15 mouse cellular contexts compared by ENCODE assay signal in the genomic region with DNA sequence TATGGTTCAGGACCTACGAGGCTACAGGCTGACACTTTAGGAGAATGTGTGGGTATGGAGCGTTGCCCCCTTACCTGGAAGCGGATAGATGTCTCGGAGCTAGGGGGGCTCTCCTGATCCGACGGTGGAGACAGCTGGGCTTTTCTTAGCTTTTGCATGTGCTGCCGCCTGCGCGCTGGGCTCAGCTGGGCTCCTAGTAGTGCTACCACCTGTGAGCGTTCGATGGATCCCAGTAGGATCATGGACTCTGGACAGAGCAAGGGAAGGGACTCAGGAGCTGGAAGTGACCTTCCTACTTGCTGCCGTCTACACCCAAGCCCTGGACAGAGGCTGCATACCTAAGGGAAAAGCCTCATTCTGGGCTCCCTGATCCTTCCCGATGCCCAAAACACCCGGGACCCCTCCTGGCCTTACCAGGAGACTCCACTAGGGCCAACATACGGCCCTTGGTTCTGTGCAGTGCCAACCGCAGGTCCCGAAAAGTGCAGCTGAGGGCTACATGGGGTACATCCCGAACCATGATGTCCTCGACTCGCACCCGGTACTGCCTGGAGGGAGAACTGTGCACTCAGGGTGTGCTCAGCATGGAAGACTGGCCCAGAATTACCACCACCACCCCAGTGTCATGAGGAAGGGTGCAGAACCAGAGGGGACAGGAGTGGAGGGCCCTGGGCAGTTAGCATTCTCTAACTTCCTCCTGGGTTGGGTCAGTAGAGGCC. TPM values are rescaled to one million over a fixed set of nuclear protein-coding genes. Genes with fewer than 3 reads are reported as not detected.
DNase-seq lines count a peak whose midpoint lies in the region; ATAC-seq and TF ChIP-seq lines count a peak whose summit lies in the region.
"Had no signal": no experiment of that assay in that cellular context is flagged by ENCODE, and none has a peak within 500 bp of the region (broad histone marks: within the 10 kb centered on the region; RNA-seq: fewer than 3 reads in every experiment).

No protein-coding gene starts in this region.

- ATAC-seq in liver, embryonic 13.5 days (ENCODE audit: low read depth): no peak
- ATAC-seq in liver, postnatal 0 days: no peak
- peak; percentile 11; the same call in 1 of the 2 replicates for ATAC-seq in hindbrain, postnatal 0 days
- ATAC-seq in neural tube, embryonic 13.5 days (ENCODE audit: low read depth): no peak
- ATAC-seq in activated CD4-positive, CD25-positive, alpha-beta regulatory T cell, adult 4 months: no peak

- TF ChIP-seq CTCF in liver, postnatal 0 days (IDR thresholded peaks at IDR 0.05; ENCODE audit: low read depth): no peak
- no peak for TF ChIP-seq CTCF in hindbrain, postnatal 0 days (IDR thresholded peaks at IDR 0.05; ENCODE audit: low read depth)

- WGBS in heart, embryonic 10.5 days: 89% methylated on average over 21 of the region's 21 CpGs
- 86% methylated on average over 21 of the region's 21 CpGs for WGBS in liver, embryonic 13.5 days (ENCODE audit: insufficient replicate concordance)
- 92% methylated on average over 21 of the region's 21 CpGs for WGBS in liver, postnatal 0 days (ENCODE audit: insufficient replicate concordance)
- 93% methylated on average over 21 of the region's 21 CpGs for WGBS in hindbrain, postnatal 0 days
- 93% methylated on average over 21 of the region's 21 CpGs for WGBS in neural tube, embryonic 13.5 days

- peaks cover 16% of the 10 kb centered on the region for H3K4me1 ChIP-seq in heart, embryonic 10.5 days
- peaks cover 99% of the 10 kb centered on the region for H3K4me1 ChIP-seq in liver, embryonic 13.5 days (replicated peaks)
- peaks cover 26% of the 10 kb centered on the region for H3K4me1 ChIP-seq in liver, postnatal 0 days (ENCODE audit: insufficient read depth)
- no peaks in the 10 kb centered on the region for H3K4me1 ChIP-seq in hindbrain, postnatal 0 days (ENCODE audit: insufficient read depth, low read length)
- H3K4me1 ChIP-seq in neural tube, embryonic 13.5 days (replicated peaks): peaks cover 15% of the 10 kb centered on the region; the same call in 1 of the 2 replicates

- no peak overlapping the region for H3K27ac ChIP-seq in heart, embryonic 10.5 days
- peak overlapping the region; percentile 92 for H3K27ac ChIP-seq in liver, embryonic 13.5 days
- no peak overlapping the region for H3K27ac ChIP-seq in liver, postnatal 0 days (ENCODE audit: low read depth)
- H3K27ac ChIP-seq in hindbrain, postnatal 0 days: no peak overlapping the region
- no peak overlapping the region for H3K27ac ChIP-seq in neural tube, embryonic 13.5 days (replicated peaks)
- H3K27ac ChIP-seq: limb, embryonic 15.5 days; stomach, postnatal 0 days had no signal

- no peak overlapping the region for H3K4me2 ChIP-seq in liver, embryonic 13.5 days
- H3K4me2 ChIP-seq in liver, postnatal 0 days (ENCODE audit: low read depth, low read length): no peak overlapping the region
- no peak overlapping the region for H3K4me2 ChIP-seq in hindbrain, postnatal 0 days (ENCODE audit: low read depth, low read length)
- no peak overlapping the region for H3K4me2 ChIP-seq in neural tube, embryonic 13.5 days
- H3K4me2 ChIP-seq: limb, embryonic 15.5 days had no signal

- H3K4me3 ChIP-seq in heart, embryonic 10.5 days: no peak overlapping the region
- H3K4me3 ChIP-seq in liver, embryonic 13.5 days (replicated peaks): no peak overlapping the region
- no peak overlapping the region for H3K4me3 ChIP-seq in liver, postnatal 0 days (ENCODE audit: low read depth, low read length)
- H3K4me3 ChIP-seq in hindbrain, postnatal 0 days (ENCODE audit: low read length): no peak overlapping the region
- H3K4me3 ChIP-seq in neural tube, embryonic 13.5 days: no peak overlapping the region
- H3K4me3 ChIP-seq: limb, embryonic 15.5 days had no signal

- peaks cover 47% of the 10 kb centered on the region for H3K36me3 ChIP-seq in heart, embryonic 10.5 days
- H3K36me3 ChIP-seq in liver, embryonic 13.5 days: peaks cover 69% of the 10 kb centered on the region
- H3K36me3 ChIP-seq in liver, postnatal 0 days (replicated peaks; ENCODE audit: insufficient read depth, low read length): peaks cover 25% of the 10 kb centered on the region; the same call in 1 of the 2 replicates
- H3K36me3 ChIP-seq in hindbrain, postnatal 0 days (ENCODE audit: insufficient read depth, low read length): peaks cover 27% of the 10 kb centered on the region; the same call in 1 of the 2 replicates
- H3K36me3 ChIP-seq in neural tube, embryonic 13.5 days: peaks cover 98% of the 10 kb centered on the region

- DNase-seq in heart, embryonic 10.5 days (ENCODE audit: low spot score): peak; percentile 68
- DNase-seq in heart, postnatal 4 days: no peak
- no peak for DNase-seq in liver, embryonic 13.5 days
- no peak for DNase-seq in liver, postnatal 0 days
- DNase-seq in hindbrain, postnatal 0 days (ENCODE audit: low spot score): no peak
- DNase-seq: kidney, adult 11 months had no signal

- TF ChIP-seq EP300 in liver, postnatal 0 days (IDR thresholded peaks at IDR 0.05; ENCODE audit: low read depth): no peak

- no peaks in the 10 kb centered on the region for H3K9me3 ChIP-seq in heart, embryonic 10.5 days
- H3K9me3 ChIP-seq in liver, embryonic 13.5 days (replicated peaks): no peaks in the 10 kb centered on the region
- H3K9me3 ChIP-seq in liver, postnatal 0 days (ENCODE audit: low read length): no peaks in the 10 kb centered on the region
- no peaks in the 10 kb centered on the region for H3K9me3 ChIP-seq in hindbrain, postnatal 0 days (ENCODE audit: low read length)
- no peaks in the 10 kb centered on the region for H3K9me3 ChIP-seq in neural tube, embryonic 13.5 days
- H3K9me3 ChIP-seq: limb, embryonic 15.5 days had no signal

- peak overlapping the region; percentile 66; the same call in 1 of the 2 replicates for H3K9ac ChIP-seq in liver, embryonic 13.5 days
- H3K9ac ChIP-seq in liver, postnatal 0 days (replicated peaks): no peak overlapping the region
- H3K9ac ChIP-seq in hindbrain, postnatal 0 days (replicated peaks; ENCODE audit: low read length): no peak overlapping the region
- H3K9ac ChIP-seq in neural tube, embryonic 13.5 days: peak overlapping the region; percentile 8; the same call in 1 of the 2 replicates
- H3K9ac ChIP-seq: limb, embryonic 15.5 days had no signal

- H3K27me3 ChIP-seq in heart, embryonic 10.5 days (ENCODE audit: insufficient read depth, poor library complexity, severe bottlenecking): no peaks in the 10 kb centered on the region
- H3K27me3 ChIP-seq in liver, embryonic 13.5 days: no peaks in the 10 kb centered on the region
- no peaks in the 10 kb centered on the region for H3K27me3 ChIP-seq in liver, postnatal 0 days (ENCODE audit: insufficient read depth, low read length)
- H3K27me3 ChIP-seq in hindbrain, postnatal 0 days (ENCODE audit: insufficient read depth, low read length): no peaks in the 10 kb centered on the region
- H3K27me3 ChIP-seq in neural tube, embryonic 13.5 days: no peaks in the 10 kb centered on the region
- H3K27me3 ChIP-seq: limb, embryonic 15.5 days had no signal

RNA-seq across cellular contexts. Expression of gene Polr2h, which starts 9.1 kb away (rescaled TPM):
- polyA plus RNA-seq in heart, embryonic 10.5 days (2016; fragmentation: Nextera tagmentation; extraction: Ambion mirVana): 68.8 and 103 TPM in 2 replicates
- total RNA-seq in heart, postnatal 4 days (2021): 10 to 100 TPM; 15.6 to 16.7 TPM
- polyA plus RNA-seq in liver, embryonic 13.5 days (2015; fragmentation: Nextera tagmentation; extraction: Ambion mirVana): 59.1 and 64.7 TPM in 2 replicates
- polyA plus RNA-seq in liver, postnatal 0 days (2015; fragmentation: Nextera tagmentation; extraction: Ambion mirVana): 25.1 and 27.5 TPM in 2 replicates
- total RNA-seq in hindbrain, postnatal 0 days (2014; rRNA removed): 25.5 and 29.2 TPM in 2 replicates
- polyA plus RNA-seq in hindbrain, postnatal 0 days (2015; fragmentation: Nextera tagmentation; extraction: Ambion mirVana): 88.6 and 90.8 TPM in 2 replicates
- 89.9 and 92.3 TPM in 2 replicates for polyA plus RNA-seq in neural tube, embryonic 13.5 days (2015; fragmentation: Nextera tagmentation; extraction: Ambion mirVana)
- 10 to 100 TPM; 72.6 to 80.2 TPM for polyA plus RNA-seq in activated CD4-positive, CD25-positive, alpha-beta regulatory T cell, adult 4 months (2017; shearing (Covaris generic))

RNA-seq across cellular contexts. Expression of gene Clcn2, which starts 9.2 kb away (rescaled TPM):
- polyA plus RNA-seq in heart, embryonic 10.5 days (2016; fragmentation: Nextera tagmentation; extraction: Ambion mirVana): 4.7 and 10.3 TPM in 2 replicates
- total RNA-seq in heart, postnatal 4 days (2021): 1 to 10 TPM; 3.2 to 4.5 TPM
- polyA plus RNA-seq in liver, embryonic 13.5 days (2015; fragmentation: Nextera tagmentation; extraction: Ambion mirVana): 7.4 and 7.6 TPM in 2 replicates
- 3.6 and 4.7 TPM in 2 replicates for polyA plus RNA-seq in liver, postnatal 0 days (2015; fragmentation: Nextera tagmentation; extraction: Ambion mirVana)
- 57.0 and 74.6 TPM in 2 replicates for total RNA-seq in hindbrain, postnatal 0 days (2014; rRNA removed)
- polyA plus RNA-seq in hindbrain, postnatal 0 days (2015; fragmentation: Nextera tagmentation; extraction: Ambion mirVana): 18.5 and 21.2 TPM in 2 replicates
- polyA plus RNA-seq in neural tube, embryonic 13.5 days (2015; fragmentation: Nextera tagmentation; extraction: Ambion mirVana): 30.8 and 31.4 TPM in 2 replicates
- polyA plus RNA-seq in activated CD4-positive, CD25-positive, alpha-beta regulatory T cell, adult 4 months (2017; shearing (Covaris generic)): 1 to 10 TPM; 1.3 to 2.0 TPM

RNA-seq across cellular contexts. Expression of gene Fam131a, which starts 15.3 kb away (rescaled TPM):
- 2.5 TPM in 2 replicates for polyA plus RNA-seq in heart, embryonic 10.5 days (2016; fragmentation: Nextera tagmentation; extraction: Ambion mirVana)
- 10 to 100 TPM in 1 of 2 experiments, 1 to 10 TPM in 1; 10.0 to 13.8 TPM for total RNA-seq in heart, postnatal 4 days (2021)
- 1.0 TPM in 2 replicates for polyA plus RNA-seq in liver, embryonic 13.5 days (2015; fragmentation: Nextera tagmentation; extraction: Ambion mirVana)
- 0.88 and 1.4 TPM in 2 replicates for polyA plus RNA-seq in liver, postnatal 0 days (2015; fragmentation: Nextera tagmentation; extraction: Ambion mirVana)
- 130 and 147 TPM in 2 replicates for total RNA-seq in hindbrain, postnatal 0 days (2014; rRNA removed)
- polyA plus RNA-seq in hindbrain, postnatal 0 days (2015; fragmentation: Nextera tagmentation; extraction: Ambion mirVana): 49.0 and 55.4 TPM in 2 replicates
- polyA plus RNA-seq in neural tube, embryonic 13.5 days (2015; fragmentation: Nextera tagmentation; extraction: Ambion mirVana): 26.3 and 27.8 TPM in 2 replicates
- 1 to 10 TPM in 1 of 2 experiments, not detected in 1; 1.2 TPM for polyA plus RNA-seq in activated CD4-positive, CD25-positive, alpha-beta regulatory T cell, adult 4 months (2017; shearing (Covaris generic))
- total RNA-seq: common myeloid progenitor, adult 5-6 weeks; megakaryocyte progenitor cell, adult 5-6 weeks; MEL; neutrophil, adult 5-6 weeks had no signal

RNA-seq across cellular contexts. Expression of gene Chrd, which starts 24.5 kb away (rescaled TPM):
- 0.27 and 0.87 TPM in 2 replicates for polyA plus RNA-seq in heart, embryonic 10.5 days (2016; fragmentation: Nextera tagmentation; extraction: Ambion mirVana)
- 1 to 10 TPM; 1.6 to 1.9 TPM for total RNA-seq in heart, postnatal 4 days (2021)
- polyA plus RNA-seq in liver, embryonic 13.5 days (2015; fragmentation: Nextera tagmentation; extraction: Ambion mirVana): 0.31 and 0.38 TPM in 2 replicates
- polyA plus RNA-seq in liver, postnatal 0 days (2015; fragmentation: Nextera tagmentation; extraction: Ambion mirVana): 0.34 and 0.45 TPM in 2 replicates
- 32.0 and 35.5 TPM in 2 replicates for total RNA-seq in hindbrain, postnatal 0 days (2014; rRNA removed)
- polyA plus RNA-seq in hindbrain, postnatal 0 days (2015; fragmentation: Nextera tagmentation; extraction: Ambion mirVana): 6.2 and 7.0 TPM in 2 replicates
- 5.8 and 6.9 TPM in 2 replicates for polyA plus RNA-seq in neural tube, embryonic 13.5 days (2015; fragmentation: Nextera tagmentation; extraction: Ambion mirVana)
- polyA plus RNA-seq in activated CD4-positive, CD25-positive, alpha-beta regulatory T cell, adult 4 months (2017; shearing (Covaris generic)): not detected
- total RNA-seq: common myeloid progenitor, adult 5-6 weeks; hematopoietic stem cell, adult 5-6 weeks; megakaryocyte progenitor cell, adult 5-6 weeks; MEL; neutrophil, adult 5-6 weeks had no signal

RNA-seq across cellular contexts. Expression of gene Thpo, which starts 25.9 kb away (rescaled TPM):
- polyA plus RNA-seq in heart, embryonic 10.5 days (2016; fragmentation: Nextera tagmentation; extraction: Ambion mirVana): 0.49 and 1.1 TPM in 2 replicates
- under 1 TPM in 1 of 2 experiments, not detected in 1; 0.27 TPM for total RNA-seq in heart, postnatal 4 days (2021)
- polyA plus RNA-seq in liver, embryonic 13.5 days (2015; fragmentation: Nextera tagmentation; extraction: Ambion mirVana): 3.2 and 4.0 TPM in 2 replicates
- 8.6 and 8.9 TPM in 2 replicates for polyA plus RNA-seq in liver, postnatal 0 days (2015; fragmentation: Nextera tagmentation; extraction: Ambion mirVana)
- total RNA-seq in hindbrain, postnatal 0 days (2014; rRNA removed): 1.0 and 1.3 TPM in 2 replicates
- polyA plus RNA-seq in hindbrain, postnatal 0 days (2015; fragmentation: Nextera tagmentation; extraction: Ambion mirVana): 1.4 and 1.6 TPM in 2 replicates
- polyA plus RNA-seq in neural tube, embryonic 13.5 days (2015; fragmentation: Nextera tagmentation; extraction: Ambion mirVana): 0.99 and 1.5 TPM in 2 replicates
- under 1 TPM in 1 of 2 experiments, not detected in 1; 0.26 TPM for polyA plus RNA-seq in activated CD4-positive, CD25-positive, alpha-beta regulatory T cell, adult 4 months (2017; shearing (Covaris generic))
- total RNA-seq: common myeloid progenitor, adult 5-6 weeks; hematopoietic stem cell, adult 5-6 weeks; megakaryocyte progenitor cell, adult 5-6 weeks; MEL; neutrophil, adult 5-6 weeks had no signal

Comparison
In these comparisons a context has a peak if more than half of its experiments do, and no peak if none do; other contexts are left out.
1. H3K9ac ChIP-seq: peak in liver, embryonic 13.5 days (single experiment) and neural tube, embryonic 13.5 days (single experiment); none in liver, postnatal 0 days (single experiment) and hindbrain, postnatal 0 days (single experiment).